Mouse (Mus musculus): ENCODE data around the gene Cpe. TPM values are rescaled to one million over a fixed set of nuclear protein-coding genes. Genes with fewer than 3 reads are reported as not detected.
A peak's percentile ranks its signal among the peaks of the same experiment; 100 is the strongest.

The Cpe gene
- polyA plus RNA-seq, 1 experiment from 2014 or later: 133 TPM

- no peaks in the 10 kb centered on the region for H3K4me1 ChIP-seq (replicated peaks; ENCODE audit: control insufficient read depth, insufficient read depth)
- H3K4me2 ChIP-seq (replicated peaks; ENCODE audit: low read depth): no peak overlapping the region
- H3K36me3 ChIP-seq (ENCODE audit: control insufficient read depth, insufficient read depth, low read length): no peaks in the 10 kb centered on the region
- no peak for TF ChIP-seq EP300 (optimal IDR thresholded peaks at IDR 0.05)
- no peak for TF ChIP-seq CTCF (IDR thresholded peaks at IDR 0.05; ENCODE audit: low read depth)
- H3K9me3 ChIP-seq (ENCODE audit: control insufficient read depth, low read length): no peaks in the 10 kb centered on the region
- no peak for DNase-seq (ENCODE audit: low spot score)
- H3K4me3 ChIP-seq (ENCODE audit: low read depth, low read length): no peak overlapping the region
- 70% methylated on average over 4 of the region's 4 CpGs for WGBS
- H3K9ac ChIP-seq (ENCODE audit: low read length): no peak overlapping the region
- H3K27ac ChIP-seq (replicated peaks): no peak overlapping the region
- H3K27me3 ChIP-seq (ENCODE audit: control insufficient read depth, insufficient read depth, low read length): no peaks in the 10 kb centered on the region
- no peak for ATAC-seq (ENCODE audit: low FRiP score, low TSS enrichment)
These were observed 94.6 kb downstream of the Cpe start for GRCm38 (mm10) chr8:64598206-64598605.

- no peak overlapping the region for H3K27ac ChIP-seq (replicated peaks)
- H3K36me3 ChIP-seq (ENCODE audit: control insufficient read depth, insufficient read depth, low read length): no peaks in the 10 kb centered on the region
- H3K9me3 ChIP-seq (ENCODE audit: control insufficient read depth, low read length): no peaks in the 10 kb centered on the region
- no peaks in the 10 kb centered on the region for H3K27me3 ChIP-seq (ENCODE audit: control insufficient read depth, insufficient read depth, low read length)
- no peak overlapping the region for H3K9ac ChIP-seq (ENCODE audit: low read length)
- H3K4me1 ChIP-seq (replicated peaks; ENCODE audit: control insufficient read depth, insufficient read depth): no peaks in the 10 kb centered on the region
- peak; percentile 74 for DNase-seq (ENCODE audit: low spot score)
- H3K4me3 ChIP-seq (ENCODE audit: low read depth, low read length): no peak overlapping the region
- ATAC-seq (ENCODE audit: low FRiP score, low TSS enrichment): no peak
- no peak overlapping the region for H3K4me2 ChIP-seq (replicated peaks; ENCODE audit: low read depth)
- WGBS: 38% methylated on average over 21 of the region's 21 CpGs
- TF ChIP-seq EP300 (optimal IDR thresholded peaks at IDR 0.05) (no peak), CTCF (IDR thresholded peaks at IDR 0.05; ENCODE audit: low read depth) (peak; percentile 89)
These were observed 95.5 kb downstream of the Cpe start for GRCm38 (mm10) chr8:64597042-64597970.

- TF ChIP-seq EP300 (optimal IDR thresholded peaks at IDR 0.05) (no peak), CTCF (IDR thresholded peaks at IDR 0.05; ENCODE audit: low read depth) (no peak)
- no peak for ATAC-seq (ENCODE audit: low FRiP score, low TSS enrichment)
- no peak overlapping the region for H3K4me2 ChIP-seq (replicated peaks; ENCODE audit: low read depth)
- H3K9me3 ChIP-seq (ENCODE audit: control insufficient read depth, low read length): no peaks in the 10 kb centered on the region
- no peak overlapping the region for H3K9ac ChIP-seq (ENCODE audit: low read length)
- DNase-seq (ENCODE audit: low spot score): no peak
- H3K27me3 ChIP-seq (ENCODE audit: control insufficient read depth, insufficient read depth, low read length): no peaks in the 10 kb centered on the region
- no peaks in the 10 kb centered on the region for H3K4me1 ChIP-seq (replicated peaks; ENCODE audit: control insufficient read depth, insufficient read depth)
- no peak overlapping the region for H3K4me3 ChIP-seq (ENCODE audit: low read depth, low read length)
- WGBS: 79% methylated on average over 4 of the region's 4 CpGs
- no peaks in the 10 kb centered on the region for H3K36me3 ChIP-seq (ENCODE audit: control insufficient read depth, insufficient read depth, low read length)
- H3K27ac ChIP-seq (replicated peaks): no peak overlapping the region
These were observed 96.5 kb downstream of the Cpe start for GRCm38 (mm10) chr8:64596396-64596795.

- 100% methylated on average over 1 of the region's 1 CpGs for WGBS
- no peak overlapping the region for H3K9ac ChIP-seq (ENCODE audit: low read length)
- no peak overlapping the region for H3K4me3 ChIP-seq (ENCODE audit: low read depth, low read length)
- TF ChIP-seq EP300 (optimal IDR thresholded peaks at IDR 0.05) (no peak), CTCF (IDR thresholded peaks at IDR 0.05; ENCODE audit: low read depth) (no peak)
- no peaks in the 10 kb centered on the region for H3K9me3 ChIP-seq (ENCODE audit: control insufficient read depth, low read length)
- no peak for DNase-seq (ENCODE audit: low spot score)
- no peak overlapping the region for H3K27ac ChIP-seq (replicated peaks)
- H3K36me3 ChIP-seq (ENCODE audit: control insufficient read depth, insufficient read depth, low read length): no peaks in the 10 kb centered on the region
- no peak for ATAC-seq (ENCODE audit: low FRiP score, low TSS enrichment)
- H3K4me1 ChIP-seq (replicated peaks; ENCODE audit: control insufficient read depth, insufficient read depth): no peaks in the 10 kb centered on the region
- H3K27me3 ChIP-seq (ENCODE audit: control insufficient read depth, insufficient read depth, low read length): no peaks in the 10 kb centered on the region
- H3K4me2 ChIP-seq (replicated peaks; ENCODE audit: low read depth): no peak overlapping the region
These were observed 102.4 kb downstream of the Cpe start for GRCm38 (mm10) chr8:64590456-64590855.

GRCm38 (mm10) chr8:64582887-64583286 lies 110.0 kb downstream of the Cpe start:
- Histone ChIP-seq H3K9me3 (ENCODE audit: control insufficient read depth, low read length) (no peaks in the 10 kb centered on the region), H3K27me3 (ENCODE audit: control insufficient read depth, insufficient read depth, low read length) (no peaks in the 10 kb centered on the region), H3K4me3 (ENCODE audit: low read depth, low read length) (no peak overlapping the region), H3K4me1 (replicated peaks; ENCODE audit: control insufficient read depth, insufficient read depth) (no peaks in the 10 kb centered on the region), H3K36me3 (ENCODE audit: control insufficient read depth, insufficient read depth, low read length) (no peaks in the 10 kb centered on the region), H3K27ac (replicated peaks) (no peak overlapping the region), H3K4me2 (replicated peaks; ENCODE audit: low read depth) (no peak overlapping the region), H3K9ac (ENCODE audit: low read length) (no peak overlapping the region)
- TF ChIP-seq EP300 (optimal IDR thresholded peaks at IDR 0.05) (no peak), CTCF (IDR thresholded peaks at IDR 0.05; ENCODE audit: low read depth) (no peak)
- no peak for ATAC-seq (ENCODE audit: low FRiP score, low TSS enrichment)
- WGBS: 49% methylated on average over 3 of the region's 3 CpGs
- DNase-seq (ENCODE audit: low spot score): no peak

- whole genome bisulfite sequencing: 56% methylated on average over 8 of the region's 8 CpGs
- Histone ChIP-seq H3K4me2 (replicated peaks; ENCODE audit: low read depth) (no peak overlapping the region), H3K9me3 (ENCODE audit: control insufficient read depth, low read length) (no peaks in the 10 kb centered on the region), H3K9ac (ENCODE audit: low read length) (no peak overlapping the region), H3K4me1 (replicated peaks; ENCODE audit: control insufficient read depth, insufficient read depth) (no peaks in the 10 kb centered on the region), H3K36me3 (ENCODE audit: control insufficient read depth, insufficient read depth, low read length) (no peaks in the 10 kb centered on the region), H3K4me3 (ENCODE audit: low read depth, low read length) (no peak overlapping the region), H3K27me3 (ENCODE audit: control insufficient read depth, insufficient read depth, low read length) (no peaks in the 10 kb centered on the region), H3K27ac (replicated peaks) (no peak overlapping the region)
- no peak for TF ChIP-seq EP300 (optimal IDR thresholded peaks at IDR 0.05)
- TF ChIP-seq CTCF (IDR thresholded peaks at IDR 0.05; ENCODE audit: low read depth): no peak
- no peak for DNase-seq (ENCODE audit: low spot score)
- no peak for ATAC-seq (ENCODE audit: low FRiP score, low TSS enrichment)
These were observed 114.6 kb downstream of the Cpe start for GRCm38 (mm10) chr8:64578221-64578620.

Measured in stomach, postnatal 0 days (tissue).